Comparison of ENCODE assay signal across 8 mouse cellular contexts in the genomic region with DNA sequence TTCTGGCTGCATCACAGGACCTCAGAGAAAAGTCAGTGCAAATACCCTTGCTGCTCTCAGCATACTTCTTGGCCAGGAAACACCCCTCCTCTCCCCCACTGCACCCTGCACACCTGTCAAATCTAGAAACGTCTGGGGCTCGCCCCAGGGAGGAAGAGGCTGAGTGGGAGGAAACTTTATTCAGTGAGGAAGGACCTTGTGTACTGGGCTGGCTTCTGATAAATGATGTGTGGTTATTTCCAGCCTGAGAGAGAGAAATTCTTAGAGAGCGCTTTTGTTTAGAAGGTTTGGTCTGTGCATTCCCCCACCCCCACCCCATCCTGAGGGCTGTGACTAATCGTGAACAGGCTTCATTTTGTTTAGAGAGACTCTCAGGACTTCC.
DNase-seq lines count a peak whose midpoint lies in the region; ATAC-seq lines count a peak whose summit lies in the region.

No protein-coding gene starts in this region.

- H3K27ac ChIP-seq in kidney, embryonic 14.5 days (ENCODE audit: low read depth, low read length) = peak overlapping the region; percentile 42; the same call in 1 of the 2 replicates

- H3K9me3 ChIP-seq in kidney, embryonic 14.5 days (ENCODE audit: control insufficient read depth, low read length) = no peaks in the 10 kb centered on the region

- 31% methylated on average over 4 of the region's 4 CpGs for WGBS in kidney, embryonic 14.5 days

- H3K4me1 ChIP-seq in kidney, embryonic 14.5 days (ENCODE audit: control insufficient read depth, insufficient read depth, low read length) = peaks cover 23% of the 10 kb centered on the region

- ATAC-seq in kidney, embryonic 14.5 days (ENCODE audit: low FRiP score, low TSS enrichment) = peak; percentile 44

- H3K36me3 ChIP-seq in kidney, embryonic 14.5 days (ENCODE audit: control insufficient read depth, insufficient read depth, low read length) = 0 out of 2 replicates have a peak, but pooled peaks cover 3% of the 10 kb centered on the region
- H3K36me3 ChIP-seq in splenic B cell, adult 2 months (ENCODE audit: control insufficient read depth, insufficient read depth, low read length, poor library complexity, severe bottlenecking) = no peaks in the 10 kb centered on the region

- intact Hi-C loops in left cerebral cortex, postnatal 4 days (cut with DNase I) = no loop called here

- no peak for DNase-seq in kidney, adult 11 months
- peak; percentile 81 for DNase-seq in NIH3T3 (ENCODE audit: low read depth)
- DNase-seq in induced T-regulatory cell, adult 2 months (ENCODE audit: low read depth) = peak; percentile 86
- peak; percentile 33 for DNase-seq in splenic B cell, adult 2 months (ENCODE audit: low read depth, low spot score)
- DNase-seq in urinary bladder, postnatal 25 days (ENCODE audit: low spot score) = no peak
- DNase-seq in lung, postnatal 4 days = no peak
- DNase-seq in left cerebral cortex, postnatal 4 days = no peak

- no peaks in the 10 kb centered on the region for H3K27me3 ChIP-seq in kidney, embryonic 14.5 days (ENCODE audit: control insufficient read depth, insufficient read depth, low read length)
- H3K27me3 ChIP-seq in splenic B cell, adult 2 months (ENCODE audit: control insufficient read depth, insufficient read depth, low read length, poor library complexity, severe bottlenecking) = no peaks in the 10 kb centered on the region

- no peak overlapping the region for H3K4me3 ChIP-seq in kidney, embryonic 14.5 days (ENCODE audit: low read length)

- H3K9ac ChIP-seq in kidney, embryonic 14.5 days (ENCODE audit: low read depth, low read length) = no peak overlapping the region

- no peak overlapping the region for H3K4me2 ChIP-seq in kidney, embryonic 14.5 days (replicated peaks; ENCODE audit: low read depth, low read length)

Comparison
In these comparisons a context has a peak if more than half of its experiments do, and no peak if none do; other contexts are left out.
1. DNase-seq: peak in NIH3T3 (single experiment), induced T-regulatory cell, adult 2 months (single experiment) and splenic B cell, adult 2 months (single experiment); none in kidney, adult 11 months (single experiment), urinary bladder, postnatal 25 days (single experiment), lung, postnatal 4 days (0 of 2) and left cerebral cortex, postnatal 4 days (single experiment).